Mouse (Mus musculus) liver, embryonic 14.5 days (tissue): ENCODE measurements around the gene Acaca. TPM values are rescaled to one million over a fixed set of nuclear protein-coding genes. Genes with fewer than 3 reads are reported as not detected.

Source experiments
- ATAC-seq: fragments of 200-750 bp; cut with Nextera tagmentation; 2 replicates; pipeline ENCODE4 v1.8.0; 2017; ENCODE audit warnings: moderate number of reproducible peaks, mild to moderate bottlenecking, moderate library complexity; ENCODE audit not compliant: insufficient read depth
- DNase-seq, 3 experiments: peaks; one replicate each; pipeline ENCODE4 v3.0.0-alpha.2; 2012 to 2013; ENCODE audit warnings: low read depth in 3 of 3, low spot score in 3 of 3
- H3K27ac ChIP-seq: fragments of 300-500 bp; sonication (generic); 2 replicates; pipeline ENCODE4 v1.5.1; 2014; ENCODE audit warnings: moderate library complexity, mild to moderate bottlenecking, control low read depth, inconsistent platforms
- H3K27me3 ChIP-seq: fragments of 300-500 bp; sonication (generic); 2 replicates; pipeline ENCODE4 v1.6.1; 2014; ENCODE audit warnings: mild to moderate bottlenecking, low read length, moderate library complexity; ENCODE audit not compliant: control insufficient read depth, insufficient read depth
- H3K36me3 ChIP-seq: fragments of 300-500 bp; sonication (generic); replicated peaks from 2 replicates; pipeline ENCODE4 v1.6.1; 2014; ENCODE audit warnings: low read depth; ENCODE audit not compliant: control insufficient read depth, insufficient read depth
- H3K4me1 ChIP-seq, 2 experiments: fragments of 200-500 bp in 1 of 2; fragments of 300-500 bp in 1 of 2; sonication (generic) in 1 of 2; replicated peaks; 2 replicates each; pipeline ENCODE4 v1.6.1; 2012 to 2014; ENCODE audit warnings: antibody characterized with exemption in 1 of 2, inconsistent platforms in 1 of 2, low read length in 1 of 2; ENCODE audit not compliant: control insufficient read depth in 2 of 2, insufficient read depth in 2 of 2
- H3K4me2 ChIP-seq: fragments of 300-500 bp; sonication (generic); 2 replicates; pipeline ENCODE4 v1.6.1; 2014; ENCODE audit warnings: low read depth, mild to moderate bottlenecking, control low read depth, moderate library complexity
- H3K4me3 ChIP-seq, 2 experiments: fragments of 200-500 bp in 1 of 2; fragments of 300-500 bp in 1 of 2; sonication (generic) in 1 of 2; 2 replicates each; pipeline ENCODE4 v1.5.1; 2012 to 2014; ENCODE audit warnings: low read depth in 2 of 2, low read length in 2 of 2, mild to moderate bottlenecking in 2 of 2, control low read depth in 1 of 2, inconsistent platforms in 1 of 2, moderate library complexity in 1 of 2; ENCODE audit not compliant: insufficient read depth in 1 of 2
- H3K9ac ChIP-seq: fragments of 300-500 bp; sonication (generic); replicated peaks from 2 replicates; pipeline ENCODE4 v1.6.1; 2014; ENCODE audit warnings: mild to moderate bottlenecking, control low read depth, moderate library complexity
- H3K9me3 ChIP-seq: fragments of 300-500 bp; sonication (generic); 2 replicates; pipeline ENCODE4 v1.6.1; 2016; ENCODE audit warnings: low read length, mixed read lengths; ENCODE audit not compliant: control insufficient read depth
- CTCF ChIP-seq: IDR thresholded peaks from 2 replicates; pipeline ENCODE4 v1.5.1; 2016; ENCODE audit warnings: antibody characterized with exemption, low read depth, control low read depth
- EP300 ChIP-seq: IDR thresholded peaks from 2 replicates; pipeline ENCODE4 v1.6.1; 2016; ENCODE audit warnings: antibody characterized with exemption, low read depth
- WGBS: fragments of 180-500 bp; shearing (Covaris S2); extraction: QIAGEN DNeasy Blood & Tissue Kit; methylation state at CpG from one replicate; pipeline ENCODE4 v1.1.7; 2014; ENCODE audit not compliant: insufficient replicate concordance; 5-methylcytosine and 5-hydroxymethylcytosine counted together
- polyA plus RNA-seq, 2 experiments: library from polyadenylated mRNA; depleted of rRNA in 1 of 2; stranded (reverse) in 1 of 2; unstranded in 1 of 2; fragments of >200 nt; fragmentation: Nextera tagmentation in 1 of 2; extraction: Ambion mirVana in 1 of 2; gene quantifications; 2 replicates each; pipeline versions ENCODE4 v1.2.1 to v1.2.3; 2012 to 2014

The Acaca gene
- polyA plus RNA-seq, 2 experiments: 4.7 to 6.6 TPM

GRCm38 (mm10) chr11:84340630-84341029, 211.2 kb downstream of the Acaca start:
- no peaks in the 10 kb centered on the region for H3K9me3 ChIP-seq
- TF ChIP-seq EP300: no peak
- TF ChIP-seq CTCF: no peak
- WGBS: 12% methylated on average over 2 of the region's 2 CpGs
- no peak for DNase-seq
- no peaks in the 10 kb centered on the region for H3K4me1 ChIP-seq
- H3K9ac ChIP-seq: no peak overlapping the region
- ATAC-seq: no peak
- H3K4me2 ChIP-seq: no peak overlapping the region
- no peak overlapping the region for H3K27ac ChIP-seq
- H3K36me3 ChIP-seq: peaks cover 2% of the 10 kb centered on the region
- H3K4me3 ChIP-seq: no peak overlapping the region
- no peaks in the 10 kb centered on the region for H3K27me3 ChIP-seq

DNA sequence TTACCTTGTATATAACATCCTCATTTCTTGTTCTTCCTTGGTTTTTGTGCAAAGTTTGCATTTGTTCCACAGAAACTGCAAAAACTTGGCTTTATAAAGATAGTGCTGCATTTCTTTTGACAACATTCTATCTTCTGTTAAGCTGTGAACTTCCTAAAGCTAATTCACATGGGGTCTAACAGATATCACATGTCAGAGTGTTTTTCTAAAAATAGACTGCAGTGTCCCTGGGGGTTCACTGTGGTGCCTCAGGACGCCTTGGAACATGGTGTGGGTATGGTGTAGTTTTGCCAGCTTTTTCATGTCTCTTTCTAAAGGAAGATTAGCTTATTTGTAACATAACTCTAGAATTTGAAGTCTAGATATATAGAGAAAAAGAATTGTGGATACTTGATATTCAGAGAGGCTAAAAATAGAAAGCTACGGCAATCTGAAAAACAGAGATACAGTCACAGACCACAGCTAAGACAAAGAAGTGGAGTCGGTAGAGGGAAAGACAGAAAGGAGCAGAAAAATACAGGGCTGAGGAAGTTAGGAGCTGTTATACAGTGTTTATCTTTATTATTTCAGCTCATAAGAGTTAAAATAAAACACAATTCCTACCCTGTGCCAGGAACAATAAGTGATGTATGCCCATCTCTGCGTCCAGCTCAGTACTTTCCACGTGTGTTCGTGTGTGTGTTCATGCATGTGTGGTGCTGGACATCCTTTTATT, 215.2 kb downstream of the Acaca start:
- ATAC-seq: no peak
- peaks cover 2 to 5% of the 10 kb centered on the region in 2 experiments; a peak in 3 of 4 replicates for H3K4me1 ChIP-seq
- 49% methylated on average over 6 of the region's 6 CpGs for WGBS
- no peak overlapping the region for H3K4me3 ChIP-seq
- no peaks in the 10 kb centered on the region; the same call in 1 of the 2 replicates for H3K36me3 ChIP-seq
- H3K27ac ChIP-seq: no peak overlapping the region
- TF ChIP-seq CTCF (no peak), EP300 (no peak)
- no peak overlapping the region for H3K9ac ChIP-seq
- no peak overlapping the region for H3K4me2 ChIP-seq
- no peaks in the 10 kb centered on the region for H3K27me3 ChIP-seq
- H3K9me3 ChIP-seq: no peaks in the 10 kb centered on the region
- no peak for DNase-seq

DNA sequence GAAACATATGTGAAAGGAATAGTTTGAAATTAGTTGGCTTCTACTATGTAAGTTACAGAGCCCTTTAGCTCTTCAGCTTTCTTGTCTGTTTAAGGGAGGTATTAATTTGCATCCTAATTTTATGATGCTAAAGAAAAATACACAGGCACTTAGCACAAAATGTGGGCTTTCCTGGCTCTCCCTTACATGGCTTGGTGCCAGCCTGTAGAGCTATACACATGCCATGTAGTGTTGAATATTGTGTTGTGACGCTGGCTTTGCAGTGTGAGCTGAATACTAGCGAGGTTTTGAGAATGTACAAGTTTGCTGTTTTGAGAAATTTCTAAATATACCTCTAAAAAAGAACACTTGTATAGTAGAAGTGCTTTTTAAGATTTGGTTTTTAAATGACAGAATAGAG, 218.3 kb downstream of the Acaca start:
- H3K9me3 ChIP-seq: no peaks in the 10 kb centered on the region
- DNase-seq: no peak

GRCm38 (mm10) chr11:84348843-84349825, 219.7 kb downstream of the Acaca start:
- no peak for DNase-seq
- TF ChIP-seq CTCF: no peak
- TF ChIP-seq EP300: no peak
- H3K4me1 ChIP-seq: peaks cover 9 to 13% of the 10 kb centered on the region in 2 experiments; a peak in 3 of 4 replicates
- WGBS: 66% methylated on average over 16 of the region's 16 CpGs
- H3K9me3 ChIP-seq: no peaks in the 10 kb centered on the region
- H3K4me2 ChIP-seq: no peak overlapping the region
- H3K9ac ChIP-seq: no peak overlapping the region
- H3K27ac ChIP-seq: no peak overlapping the region
- no peaks in the 10 kb centered on the region for H3K27me3 ChIP-seq
- H3K4me3 ChIP-seq: no peak overlapping the region
- ATAC-seq: no peak
- H3K36me3 ChIP-seq: no peaks in the 10 kb centered on the region; the same call in 1 of the 2 replicates

More for the DNA sequence above, 218.3 kb downstream of the Acaca start:
- Histone ChIP-seq H3K36me3 (no peaks in the 10 kb centered on the region; the same call in 1 of the 2 replicates), H3K4me3 (no peak overlapping the region), H3K27ac (no peak overlapping the region), H3K27me3 (no peaks in the 10 kb centered on the region), H3K9ac (no peak overlapping the region), H3K4me1 (peaks cover 9 to 13% of the 10 kb centered on the region in 2 experiments; a peak in 3 of 4 replicates), H3K4me2 (no peak overlapping the region)
- TF ChIP-seq EP300 (no peak), CTCF (no peak)
- ATAC-seq: no peak
- 78% methylated on average over 2 of the region's 2 CpGs for WGBS

- Histone ChIP-seq H3K27ac (no peak overlapping the region), H3K4me1 (peaks cover 9 to 13% of the 10 kb centered on the region in 2 experiments; a peak in 3 of 4 replicates), H3K9ac (no peak overlapping the region), H3K9me3 (no peaks in the 10 kb centered on the region), H3K4me3 (no peak overlapping the region), H3K27me3 (no peaks in the 10 kb centered on the region), H3K4me2 (peak overlapping the region; percentile 13; the same call in 1 of the 2 replicates), H3K36me3 (no peaks in the 10 kb centered on the region; the same call in 1 of the 2 replicates)
- WGBS: 8% methylated on average over 1 of the region's 1 CpGs
- peak; percentile 91 for ATAC-seq
- peak; percentile 28 to 36 (median 34) for DNase-seq
- TF ChIP-seq EP300 (0 out of 2 replicates have a peak, but pooled peaks have one; percentile 25), CTCF (no peak)
Observed at GRCm38 (mm10) chr11:84351150-84351549, 221.7 kb downstream of the Acaca start.
